8 mouse cellular contexts compared by ENCODE assay signal in the genomic region with DNA sequence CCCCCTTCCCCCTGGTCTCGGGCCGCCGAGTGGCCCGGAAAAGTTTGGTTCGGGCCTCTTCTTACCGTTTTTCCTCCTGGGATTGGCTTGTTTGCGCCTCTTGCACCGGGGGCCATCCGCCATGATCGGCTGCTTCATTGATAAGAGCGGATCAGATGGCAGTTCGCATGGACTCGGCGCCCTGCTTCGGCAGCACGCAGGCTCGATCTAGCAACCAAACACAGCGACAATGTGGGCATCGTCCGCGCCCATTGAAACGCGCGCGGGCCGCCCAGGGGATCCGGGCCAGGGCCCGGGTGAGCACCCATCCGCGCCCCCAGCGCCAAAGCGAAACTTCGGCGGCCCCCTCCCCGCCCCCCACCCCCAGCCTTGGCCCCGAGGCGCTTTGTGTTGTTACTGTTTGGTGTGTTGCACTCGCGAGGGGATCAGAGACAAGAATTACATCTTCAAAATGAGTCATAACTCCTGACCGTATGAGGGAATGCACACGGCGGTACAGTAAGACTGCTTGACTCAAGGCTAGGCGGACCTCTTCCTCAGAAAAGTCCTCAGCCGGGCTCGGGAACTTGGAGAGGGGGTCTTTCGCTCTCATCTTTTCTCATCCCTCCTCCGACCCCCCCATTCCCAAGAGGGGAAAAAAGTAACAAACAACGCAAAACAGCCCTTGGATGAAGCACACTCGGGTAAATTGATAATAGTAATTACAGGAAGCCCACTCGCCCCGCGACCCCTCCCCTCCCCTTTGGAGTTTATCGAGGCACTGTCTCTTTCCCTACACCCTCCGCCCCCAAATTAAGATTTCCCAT. TPM values are rescaled to one million over a fixed set of nuclear protein-coding genes. Genes with fewer than 3 reads are reported as not detected.
DNase-seq lines count a peak whose midpoint lies in the region; ATAC-seq and TF ChIP-seq lines count a peak whose summit lies in the region.

No protein-coding gene starts in this region.

- no peaks in the 10 kb centered on the region for H3K9me3 ChIP-seq in G1E (replicated peaks)
- no peaks in the 10 kb centered on the region for H3K9me3 ChIP-seq in embryonic facial prominence, embryonic 11.5 days (replicated peaks; ENCODE audit: control insufficient read depth, low read length)
- H3K9me3 ChIP-seq in heart, embryonic 15.5 days (replicated peaks): no peaks in the 10 kb centered on the region
- no peaks in the 10 kb centered on the region for H3K9me3 ChIP-seq in kidney, postnatal 0 days (replicated peaks; ENCODE audit: low read length)

- H3K9ac ChIP-seq in embryonic facial prominence, embryonic 11.5 days (replicated peaks; ENCODE audit: low read length): peak overlapping the region; percentile 98
- H3K9ac ChIP-seq in heart, embryonic 15.5 days: peak overlapping the region; percentile 96
- peak overlapping the region; percentile 96 for H3K9ac ChIP-seq in kidney, postnatal 0 days (ENCODE audit: low read depth, low read length)

- TF ChIP-seq CTCF in G1E (IDR thresholded peaks at IDR 0.05; ENCODE audit: low read depth, low read length): no peak
- no peak for TF ChIP-seq CTCF in kidney, postnatal 0 days (IDR thresholded peaks at IDR 0.05; ENCODE audit: low read depth)

- under 1% methylated on average over 49 of the region's 54 CpGs for WGBS in embryonic facial prominence, embryonic 11.5 days
- under 1% methylated on average over 54 of the region's 54 CpGs for WGBS in heart, embryonic 15.5 days
- 1% methylated on average over 54 of the region's 54 CpGs for WGBS in kidney, postnatal 0 days

- H3K4me3 ChIP-seq in G1E (ENCODE audit: low read depth, low read length): peak overlapping the region; percentile 80
- peak overlapping the region; percentile 93 for H3K4me3 ChIP-seq in embryonic facial prominence, embryonic 11.5 days (ENCODE audit: low read depth, low read length)
- peak overlapping the region; percentile 72 for H3K4me3 ChIP-seq in heart, embryonic 15.5 days
- H3K4me3 ChIP-seq in kidney, postnatal 0 days (replicated peaks; ENCODE audit: low read depth, low read length): peak overlapping the region; percentile 86

- DNase-seq in 3T3-L1 (ENCODE audit: low read depth, low spot score) (peak; percentile 91), G1E (ENCODE audit: low spot score) (peak; percentile 64)
- peak; percentile 66 for DNase-seq in embryonic facial prominence, embryonic 11.5 days (ENCODE audit: low spot score)
- DNase-seq in kidney, postnatal 0 days (ENCODE audit: low spot score): peak; percentile 79
- DNase-seq in lung, postnatal 36 days: peak; percentile 66
- DNase-seq in retina, postnatal 1 day: peak; percentile 79
- DNase-seq in c-Kit-positive CD71-positive TER-119-positive erythroid progenitor cells, embryonic 14.5 days (ENCODE audit: low spot score): no peak

- peak overlapping the region; percentile 77 for H3K4me2 ChIP-seq in embryonic facial prominence, embryonic 11.5 days (ENCODE audit: low read depth, low read length)
- peak overlapping the region; percentile 70 for H3K4me2 ChIP-seq in heart, embryonic 15.5 days
- peak overlapping the region; percentile 81 for H3K4me2 ChIP-seq in kidney, postnatal 0 days (ENCODE audit: low read length)

- H3K27ac ChIP-seq in embryonic facial prominence, embryonic 11.5 days (replicated peaks; ENCODE audit: low read depth, low read length): peak overlapping the region; percentile 85
- peak overlapping the region; percentile 96 for H3K27ac ChIP-seq in heart, embryonic 15.5 days
- H3K27ac ChIP-seq in kidney, postnatal 0 days: peak overlapping the region; percentile 95

- ATAC-seq in G1E (ENCODE audit: extremely low read depth, insufficient number of reproducible peaks, low FRiP score, poor library complexity, severe bottlenecking): peak; percentile 24
- no peak for ATAC-seq in embryonic facial prominence, embryonic 11.5 days (replicated peaks; ENCODE audit: insufficient number of reproducible peaks, low FRiP score, low TSS enrichment, low read depth)
- peak; percentile 28 for ATAC-seq in heart, embryonic 15.5 days (replicated peaks; ENCODE audit: insufficient number of reproducible peaks, insufficient read depth, low FRiP score, low read depth)
- peak; percentile 43 for ATAC-seq in kidney, postnatal 0 days (replicated peaks; ENCODE audit: low FRiP score, low read depth)

- peaks cover 22% of the 10 kb centered on the region for H3K36me3 ChIP-seq in G1E (replicated peaks)
- no peaks in the 10 kb centered on the region for H3K36me3 ChIP-seq in embryonic facial prominence, embryonic 11.5 days (replicated peaks; ENCODE audit: control insufficient read depth, insufficient read depth, low read depth, low read length)
- H3K36me3 ChIP-seq in heart, embryonic 15.5 days: no peaks in the 10 kb centered on the region
- H3K36me3 ChIP-seq in kidney, postnatal 0 days (ENCODE audit: insufficient read depth, low read length): no peaks in the 10 kb centered on the region

- peaks cover 58% of the 10 kb centered on the region for H3K4me1 ChIP-seq in G1E (ENCODE audit: insufficient read depth, low read depth, low read length)
- H3K4me1 ChIP-seq in embryonic facial prominence, embryonic 11.5 days (ENCODE audit: control insufficient read depth, insufficient read depth, low read length): peaks cover 5% of the 10 kb centered on the region; the same call in 1 of the 2 replicates
- H3K4me1 ChIP-seq in heart, embryonic 15.5 days (replicated peaks): peaks cover 33% of the 10 kb centered on the region
- 0 out of 2 replicates have a peak, but pooled peaks cover 2% of the 10 kb centered on the region for H3K4me1 ChIP-seq in kidney, postnatal 0 days (replicated peaks; ENCODE audit: insufficient read depth, low read length)

- no peaks in the 10 kb centered on the region for H3K27me3 ChIP-seq in G1E (ENCODE audit: insufficient read depth, low read length)
- peaks cover 2% of the 10 kb centered on the region; the same call in 1 of the 2 replicates for H3K27me3 ChIP-seq in embryonic facial prominence, embryonic 11.5 days (ENCODE audit: control insufficient read depth, insufficient read depth, low read length)
- H3K27me3 ChIP-seq in heart, embryonic 15.5 days: no peaks in the 10 kb centered on the region
- H3K27me3 ChIP-seq in kidney, postnatal 0 days (ENCODE audit: insufficient read depth, low read length): no peaks in the 10 kb centered on the region

RNA-seq across cellular contexts. Expression of a gene that starts 7.0 kb away (rescaled TPM):
- total RNA-seq in G1E (2014; fragmentation: Nextera tagmentation) (185 and 216 TPM in 2 replicates), G1E (2017) (65.6 and 79.0 TPM in 2 replicates)
- polyA plus RNA-seq in G1E (2012): 4.8 and 5.6 TPM in 2 replicates
- polyA plus RNA-seq in embryonic facial prominence, embryonic 11.5 days (2014; fragmentation: Nextera tagmentation; extraction: Ambion mirVana): 36.7 and 38.5 TPM in 2 replicates
- polyA plus RNA-seq in heart, embryonic 15.5 days (2015; fragmentation: Nextera tagmentation; extraction: Ambion mirVana): 21.4 and 28.7 TPM in 2 replicates
- 31.4 and 34.1 TPM in 2 replicates for polyA plus RNA-seq in kidney, postnatal 0 days (2015; fragmentation: Nextera tagmentation; extraction: Ambion mirVana)
